Mouse (Mus musculus): ENCODE data around the gene Gucy2g. TPM values are rescaled to one million over a fixed set of nuclear protein-coding genes. Genes with fewer than 3 reads are reported as not detected.

Gene Gucy2g
- polyA plus RNA-seq, 1 experiment from 2014 or later: not detected

- Histone ChIP-seq H3K4me2 (no peak overlapping the region), H3K27me3 (peaks cover 4% of the 10 kb centered on the region; the same call in 1 of the 2 replicates), H3K27ac (replicated peaks) (no peak overlapping the region), H3K36me3 (no peaks in the 10 kb centered on the region), H3K4me3 (no peak overlapping the region), H3K9me3 (no peaks in the 10 kb centered on the region), H3K9ac (no peak overlapping the region), H3K4me1 (replicated peaks) (peaks cover 13% of the 10 kb centered on the region)
- ATAC-seq (ENCODE audit: low read depth): no peak
- WGBS: 83% methylated on average over 4 of the region's 4 CpGs
Measured at GRCm38 (mm10) chr19:55216876-55217275, 24.2 kb downstream of the Gucy2g start.

GRCm38 (mm10) chr19:55213617-55214340 lies 27.3 kb downstream of the Gucy2g start:
- H3K9me3 ChIP-seq: no peaks in the 10 kb centered on the region
- H3K4me2 ChIP-seq: no peak overlapping the region
- H3K27ac ChIP-seq (replicated peaks): no peak overlapping the region
- H3K27me3 ChIP-seq: no peaks in the 10 kb centered on the region
- 83% methylated on average over 12 of the region's 12 CpGs for WGBS
- H3K4me3 ChIP-seq: no peak overlapping the region
- H3K36me3 ChIP-seq: no peaks in the 10 kb centered on the region
- no peak for ATAC-seq (ENCODE audit: low read depth)
- H3K9ac ChIP-seq: no peak overlapping the region
- H3K4me1 ChIP-seq (replicated peaks): peaks cover 8% of the 10 kb centered on the region

- Histone ChIP-seq H3K27ac (replicated peaks) (no peak overlapping the region), H3K36me3 (no peaks in the 10 kb centered on the region), H3K4me2 (no peak overlapping the region), H3K4me1 (replicated peaks) (no peaks in the 10 kb centered on the region), H3K27me3 (no peaks in the 10 kb centered on the region), H3K4me3 (no peak overlapping the region), H3K9ac (no peak overlapping the region), H3K9me3 (no peaks in the 10 kb centered on the region)
- ATAC-seq (ENCODE audit: low read depth): no peak
- WGBS: 96% methylated on average over 1 of the region's 1 CpGs
Measured at GRCm38 (mm10) chr19:55211698-55212097, 29.3 kb downstream of the Gucy2g start.

GRCm38 (mm10) chr19:55209084-55209483 lies 32.0 kb downstream of the Gucy2g start:
- no peak overlapping the region for H3K4me3 ChIP-seq
- no peak overlapping the region for H3K4me2 ChIP-seq
- WGBS: 86% methylated on average over 3 of the region's 3 CpGs
- no peak overlapping the region for H3K27ac ChIP-seq (replicated peaks)
- no peak for ATAC-seq (ENCODE audit: low read depth)
- H3K36me3 ChIP-seq: no peaks in the 10 kb centered on the region
- no peaks in the 10 kb centered on the region for H3K9me3 ChIP-seq
- no peak overlapping the region for H3K9ac ChIP-seq
- no peaks in the 10 kb centered on the region for H3K4me1 ChIP-seq (replicated peaks)
- no peaks in the 10 kb centered on the region for H3K27me3 ChIP-seq

- ATAC-seq (ENCODE audit: low read depth): no peak
- H3K27me3 ChIP-seq: no peaks in the 10 kb centered on the region
- no peak overlapping the region for H3K27ac ChIP-seq (replicated peaks)
- no peaks in the 10 kb centered on the region for H3K9me3 ChIP-seq
- no peaks in the 10 kb centered on the region for H3K4me1 ChIP-seq (replicated peaks)
- no peak overlapping the region for H3K4me3 ChIP-seq
- no peaks in the 10 kb centered on the region for H3K36me3 ChIP-seq
- H3K9ac ChIP-seq: no peak overlapping the region
- H3K4me2 ChIP-seq: no peak overlapping the region
- WGBS: 78% methylated on average over 4 of the region's 4 CpGs
Measured at GRCm38 (mm10) chr19:55208654-55209053, 32.4 kb downstream of the Gucy2g start.

- ATAC-seq (ENCODE audit: low read depth): no peak
- H3K4me2 ChIP-seq: no peak overlapping the region
- 67% methylated on average over 25 of the region's 25 CpGs for WGBS
- H3K9ac ChIP-seq: no peak overlapping the region
- H3K27ac ChIP-seq (replicated peaks): no peak overlapping the region
- H3K4me1 ChIP-seq (replicated peaks): no peaks in the 10 kb centered on the region
- no peaks in the 10 kb centered on the region for H3K9me3 ChIP-seq
- no peaks in the 10 kb centered on the region for H3K36me3 ChIP-seq
- H3K27me3 ChIP-seq: no peaks in the 10 kb centered on the region
- no peak overlapping the region for H3K4me3 ChIP-seq
Measured at GRCm38 (mm10) chr19:55207746-55208538, 33.1 kb downstream of the Gucy2g start.

GRCm38 (mm10) chr19:55207205-55207604 lies 33.8 kb downstream of the Gucy2g start:
- no peak overlapping the region for H3K4me2 ChIP-seq
- H3K27me3 ChIP-seq: no peaks in the 10 kb centered on the region
- H3K4me3 ChIP-seq: no peak overlapping the region
- ATAC-seq (ENCODE audit: low read depth): no peak; the same call in 1 of the 2 replicates
- WGBS: 62% methylated on average over 6 of the region's 6 CpGs
- H3K27ac ChIP-seq (replicated peaks): no peak overlapping the region
- H3K9me3 ChIP-seq: no peaks in the 10 kb centered on the region
- H3K36me3 ChIP-seq: no peaks in the 10 kb centered on the region
- no peak overlapping the region for H3K9ac ChIP-seq
- H3K4me1 ChIP-seq (replicated peaks): no peaks in the 10 kb centered on the region

- no peaks in the 10 kb centered on the region for H3K27me3 ChIP-seq
- no peak overlapping the region for H3K4me3 ChIP-seq
- H3K4me2 ChIP-seq: no peak overlapping the region
- H3K27ac ChIP-seq (replicated peaks): no peak overlapping the region
- no peaks in the 10 kb centered on the region for H3K9me3 ChIP-seq
- H3K9ac ChIP-seq: no peak overlapping the region; the same call in 1 of the 2 replicates
- H3K4me1 ChIP-seq (replicated peaks): no peaks in the 10 kb centered on the region
- peak; percentile 36; the same call in 1 of the 2 replicates for ATAC-seq (ENCODE audit: low read depth)
- WGBS: 38% methylated on average over 8 of the region's 8 CpGs
- H3K36me3 ChIP-seq: no peaks in the 10 kb centered on the region
Measured at GRCm38 (mm10) chr19:55206482-55207138, 34.4 kb downstream of the Gucy2g start.

- Histone ChIP-seq H3K27ac (replicated peaks) (no peak overlapping the region), H3K36me3 (no peaks in the 10 kb centered on the region), H3K4me3 (no peak overlapping the region), H3K4me2 (peak overlapping the region; percentile 25; the same call in 1 of the 2 replicates), H3K9me3 (no peaks in the 10 kb centered on the region), H3K9ac (no peak overlapping the region), H3K27me3 (no peaks in the 10 kb centered on the region), H3K4me1 (replicated peaks) (no peaks in the 10 kb centered on the region)
- WGBS: 35% methylated on average over 5 of the region's 5 CpGs
- peak; percentile 47; the same call in 1 of the 2 replicates for ATAC-seq (ENCODE audit: low read depth)
Measured at GRCm38 (mm10) chr19:55198303-55198702, 42.7 kb downstream of the Gucy2g start.

- Histone ChIP-seq H3K9me3 (no peaks in the 10 kb centered on the region), H3K4me1 (replicated peaks) (no peaks in the 10 kb centered on the region), H3K4me2 (no peak overlapping the region), H3K27me3 (no peaks in the 10 kb centered on the region), H3K36me3 (no peaks in the 10 kb centered on the region), H3K9ac (no peak overlapping the region), H3K27ac (replicated peaks) (no peak overlapping the region), H3K4me3 (no peak overlapping the region)
- 80% methylated on average over 3 of the region's 3 CpGs for WGBS
- no peak for ATAC-seq (ENCODE audit: low read depth)
Measured at GRCm38 (mm10) chr19:55195574-55195973, 45.5 kb downstream of the Gucy2g start.

GRCm38 (mm10) chr19:55194520-55195170 lies 46.4 kb downstream of the Gucy2g start:
- no peak overlapping the region for H3K4me2 ChIP-seq
- no peak overlapping the region for H3K4me3 ChIP-seq
- H3K9ac ChIP-seq: no peak overlapping the region
- no peaks in the 10 kb centered on the region for H3K27me3 ChIP-seq
- H3K4me1 ChIP-seq (replicated peaks): no peaks in the 10 kb centered on the region
- H3K9me3 ChIP-seq: no peaks in the 10 kb centered on the region
- H3K36me3 ChIP-seq: no peaks in the 10 kb centered on the region
- no peak overlapping the region for H3K27ac ChIP-seq (replicated peaks)
- no peak for ATAC-seq (ENCODE audit: low read depth)
- WGBS: 75% methylated on average over 7 of the region's 7 CpGs
